Mouse (Mus musculus): ENCODE data around the gene Brsk2.
A peak's percentile ranks its signal among the peaks of the same experiment; 100 is the strongest.
"Not testable (repeated sequence)": the region's sequence is repeated elsewhere in the genome, so short reads cannot be mapped to it uniquely, and the experiment has no call there.

The Brsk2 gene

DNA sequence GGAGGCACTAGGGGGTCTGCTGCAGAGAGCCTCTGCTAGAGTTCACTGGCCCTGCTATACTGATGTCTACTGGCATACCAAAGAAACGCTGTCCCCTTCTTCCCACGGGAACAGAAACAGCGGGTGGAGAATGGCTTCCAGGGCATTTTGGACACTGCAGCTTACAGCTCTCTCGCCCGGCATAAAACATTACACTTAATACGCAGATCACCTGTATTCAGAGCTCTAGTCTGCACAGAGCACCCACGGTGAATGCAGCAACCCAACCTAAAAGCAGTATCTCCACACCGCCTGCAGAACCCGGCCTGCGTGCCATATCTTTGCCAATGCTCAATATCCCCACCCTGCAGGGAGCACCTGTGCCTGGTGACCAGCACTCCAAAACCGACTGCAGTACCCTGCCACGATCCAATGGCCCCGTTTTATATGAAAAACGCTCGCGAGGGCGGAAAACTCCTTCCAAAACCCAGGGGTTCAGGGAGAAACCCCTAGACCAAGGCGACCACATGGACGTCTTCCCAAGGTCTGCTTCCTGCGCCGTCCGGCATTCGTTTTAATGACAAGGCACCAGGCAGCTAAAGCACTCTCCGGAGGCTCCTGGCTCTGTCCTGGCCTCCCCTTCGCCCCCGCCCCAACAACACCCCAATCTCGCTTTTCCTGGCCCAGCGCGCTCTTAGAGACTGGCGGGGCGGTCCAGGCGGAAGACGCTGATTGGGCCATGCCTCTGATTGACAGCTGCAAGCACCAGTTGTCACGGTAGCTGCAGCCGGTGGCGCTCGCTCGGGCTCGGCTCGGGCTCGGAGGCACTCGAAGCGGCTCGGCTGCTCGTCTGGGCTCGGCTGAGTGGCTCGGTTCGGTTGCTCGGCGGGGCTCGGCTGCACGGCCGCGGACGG, at the start of gene Brsk2:
TSS of gene Brsk2 (plus strand) at position 846 of the 893 bp plus-strand sequence.
- DNase-seq (ENCODE audit: low spot score), result peak; percentile 95

DNA sequence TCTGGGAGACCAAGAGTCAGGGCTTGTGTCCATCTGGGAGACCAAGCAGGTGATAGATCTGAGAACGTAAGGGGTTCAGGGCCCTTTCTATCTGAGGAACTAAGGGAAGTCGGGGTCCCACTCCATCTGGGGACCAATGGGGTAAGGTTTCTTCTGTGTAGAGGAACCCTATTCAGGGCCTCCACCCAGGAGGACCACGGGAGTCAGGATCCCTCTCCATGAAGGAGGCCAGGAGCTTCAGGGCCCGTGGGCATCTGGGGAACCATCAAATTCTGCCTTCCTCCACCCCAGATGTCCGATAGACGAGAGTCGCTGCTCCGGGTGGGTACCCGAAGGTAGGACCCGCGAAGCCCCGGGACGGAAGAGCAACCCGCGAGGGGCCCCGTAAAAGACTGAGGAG, 47.7 kb upstream of the Brsk2 start:
- no peak for DNase-seq (ENCODE audit: low spot score)

- peak; percentile 99 for DNase-seq (ENCODE audit: low spot score)
These were observed 47.3 kb upstream of the Brsk2 start for GRCm38 (mm10) chr7:141902269-141902729.

GRCm38 (mm10) chr7:141902791-141903190, 46.8 kb upstream of the Brsk2 start:
- DNase-seq (ENCODE audit: low spot score), result peak; percentile 9

GRCm38 (mm10) chr7:141908591-141908990, 41.0 kb upstream of the Brsk2 start:
- DNase-seq (ENCODE audit: low spot score), result no peak

DNA sequence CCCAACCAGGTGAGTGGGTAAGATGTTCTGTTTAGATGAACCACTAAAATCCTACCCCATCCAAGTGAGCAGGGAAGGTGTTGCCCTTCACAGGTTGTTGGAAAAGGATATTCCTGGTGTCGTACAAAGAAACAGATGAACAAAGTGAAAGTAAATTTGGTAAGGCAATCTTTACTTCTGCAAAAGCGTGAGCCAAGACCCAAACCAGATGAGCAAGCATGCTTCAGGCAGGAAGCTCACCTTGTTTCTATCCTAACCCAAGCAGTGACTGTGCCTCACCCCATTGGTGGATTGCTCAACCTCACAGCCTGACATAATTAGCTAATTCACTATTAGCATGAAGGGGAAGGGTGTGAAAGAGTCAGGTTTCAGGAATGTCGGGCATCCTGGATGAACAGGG, 38.2 kb upstream of the Brsk2 start:
- no peak for DNase-seq (ENCODE audit: low spot score)

DNA sequence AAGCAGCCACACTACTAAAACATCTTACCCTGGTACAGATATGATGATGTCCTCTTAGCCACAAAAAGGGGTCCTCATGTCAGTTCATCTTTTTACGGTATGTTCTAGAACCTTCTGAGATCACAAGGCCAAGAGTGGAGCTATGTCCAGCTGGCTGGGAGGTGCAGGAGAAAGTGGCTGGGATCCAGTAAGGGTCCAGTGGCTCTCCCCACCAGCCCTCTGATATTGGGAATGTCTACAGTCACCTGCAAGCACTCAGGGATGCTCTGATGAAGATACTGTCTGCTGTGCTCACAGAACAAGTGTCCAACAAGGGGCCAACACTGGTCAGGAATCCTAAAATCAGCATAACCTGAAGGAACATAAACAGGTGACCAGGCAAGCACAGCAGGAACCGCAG, 31.1 kb upstream of the Brsk2 start, which contains the start of gene Tollip:
TSS of gene Tollip (minus strand) at position 101 of the 400 bp plus-strand sequence.
- DNase-seq (ENCODE audit: low spot score), result no peak

DNA sequence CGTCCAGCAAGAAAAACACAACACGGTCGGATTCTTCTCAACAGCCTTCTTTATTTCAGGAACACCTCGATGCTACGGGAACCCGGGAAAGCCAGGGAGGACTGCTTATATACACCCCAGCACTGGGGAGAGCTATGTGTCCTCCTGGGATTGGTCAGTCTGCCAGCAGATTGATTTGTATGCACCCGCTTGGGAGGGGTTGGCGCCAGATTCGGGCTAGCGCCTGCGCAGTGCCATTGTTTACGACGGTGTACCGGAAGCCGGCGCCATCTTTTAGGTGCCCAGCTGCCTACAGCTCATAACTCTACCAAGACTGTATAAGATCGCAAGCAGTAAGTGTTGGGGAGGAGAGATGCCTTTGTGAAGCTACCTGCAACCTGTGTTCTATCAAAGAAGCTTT, 25.4 kb upstream of the Brsk2 start:
- not testable (repeated sequence) for DNase-seq (ENCODE audit: low spot score)

GRCm38 (mm10) chr7:141924917-141925316, 24.6 kb upstream of the Brsk2 start:
- peak; percentile 63 for DNase-seq (ENCODE audit: low spot score)

GRCm38 (mm10) chr7:141928642-141929041, 20.9 kb upstream of the Brsk2 start:
- DNase-seq (ENCODE audit: low spot score), result no peak

- no peak for DNase-seq (ENCODE audit: low spot score)
These were observed 15.2 kb upstream of the Brsk2 start for GRCm38 (mm10) chr7:141934128-141934898.

- no peak for DNase-seq (ENCODE audit: low spot score)
These were observed 14.6 kb upstream of the Brsk2 start for GRCm38 (mm10) chr7:141934951-141935350.

DNA sequence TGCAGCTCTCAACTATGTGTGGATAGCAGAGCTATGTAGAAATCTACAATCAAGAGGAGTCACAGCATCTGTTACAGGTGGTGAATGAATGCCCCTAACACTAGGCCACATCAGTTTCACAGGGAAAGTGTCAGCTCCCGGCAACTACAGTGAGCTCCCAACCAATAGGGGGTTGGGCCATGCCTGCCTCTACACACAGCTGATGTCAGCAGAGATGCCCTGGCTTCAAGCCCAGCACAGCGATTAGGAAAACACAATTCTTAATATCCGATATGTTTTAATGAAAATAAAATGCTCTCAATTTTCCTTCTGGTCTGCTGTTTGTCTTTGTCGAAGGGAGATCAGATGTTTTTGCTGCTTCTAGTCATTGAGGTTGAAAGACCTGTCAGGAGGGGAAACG, 6.1 kb upstream of the Brsk2 start:
- no peak for DNase-seq (ENCODE audit: low spot score)

- DNase-seq (ENCODE audit: low spot score), result peak; percentile 35
These were observed 3.6 kb upstream of the Brsk2 start for GRCm38 (mm10) chr7:141945927-141946326.

GRCm38 (mm10) chr7:141947512-141947911, 2.0 kb upstream of the Brsk2 start:
- DNase-seq (ENCODE audit: low spot score), result no peak

DNA sequence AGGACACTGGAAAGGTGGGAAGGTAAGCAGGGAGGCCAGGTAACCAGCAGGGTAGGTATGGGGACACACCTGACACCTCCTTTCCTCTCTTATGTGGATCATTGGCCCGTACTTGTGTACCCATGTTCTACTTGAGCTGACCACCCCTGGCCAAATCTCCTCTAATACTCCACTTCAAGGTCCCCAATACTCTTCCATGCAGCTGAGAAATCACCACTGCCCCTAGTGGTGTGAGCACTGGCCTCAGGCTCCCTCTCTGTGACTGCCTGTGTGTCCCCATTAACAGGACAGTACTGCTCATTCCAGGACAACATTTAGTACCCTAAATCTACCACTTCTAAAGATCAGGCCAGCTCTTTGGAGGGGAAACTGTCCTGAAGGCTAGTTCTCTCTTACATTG, 1.5 kb upstream of the Brsk2 start:
- no peak for DNase-seq (ENCODE audit: low spot score)

- no peak for DNase-seq (ENCODE audit: low spot score)
These were observed 200 bp downstream of the Brsk2 start for GRCm38 (mm10) chr7:141949799-141950103.

DNA sequence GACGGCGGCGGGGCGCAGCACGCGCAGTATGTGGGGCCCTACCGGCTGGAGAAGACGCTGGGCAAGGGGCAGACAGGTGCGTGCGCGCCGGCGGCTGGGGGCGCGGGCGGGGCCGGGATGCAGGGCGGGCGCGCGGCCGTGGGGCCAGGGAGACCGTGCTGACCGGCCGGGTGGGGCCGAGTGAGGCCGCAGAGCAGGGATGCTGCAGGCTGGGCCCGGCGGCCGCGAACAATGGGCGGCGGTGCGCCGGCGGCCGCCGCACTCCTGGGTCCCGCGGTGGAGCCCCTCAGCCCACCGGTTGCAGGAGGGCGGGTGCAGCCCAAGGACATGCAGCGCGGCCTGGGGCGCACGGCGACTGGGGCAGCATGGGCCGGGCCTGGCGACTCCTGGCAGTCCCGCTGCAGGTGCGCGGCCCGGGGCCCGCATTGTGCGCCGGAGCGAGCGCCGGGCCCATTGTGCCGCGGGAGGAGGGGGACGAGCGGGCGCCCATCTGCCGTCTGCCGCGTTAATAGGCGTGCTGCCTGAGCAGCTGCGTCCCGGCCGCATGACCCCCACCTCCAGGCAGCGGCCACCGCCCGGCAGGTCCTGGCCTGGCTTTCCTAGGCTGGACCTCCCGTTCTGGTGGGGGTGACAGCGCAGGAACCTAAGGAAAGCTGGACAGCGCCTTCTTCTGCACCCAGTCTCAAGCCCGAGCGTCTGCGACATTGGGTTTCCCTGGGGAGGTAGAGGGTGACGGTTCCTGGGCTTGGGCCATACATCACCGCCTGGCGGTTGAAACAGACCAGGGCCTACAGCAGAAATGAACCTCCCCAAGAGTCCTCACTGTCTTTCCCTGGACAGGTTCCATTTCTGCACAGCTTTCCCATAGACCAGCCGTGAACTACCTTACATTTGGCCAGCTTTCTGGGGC, 808 bp downstream of the Brsk2 start:
- peak; percentile 35 for DNase-seq (ENCODE audit: low spot score)

DNA sequence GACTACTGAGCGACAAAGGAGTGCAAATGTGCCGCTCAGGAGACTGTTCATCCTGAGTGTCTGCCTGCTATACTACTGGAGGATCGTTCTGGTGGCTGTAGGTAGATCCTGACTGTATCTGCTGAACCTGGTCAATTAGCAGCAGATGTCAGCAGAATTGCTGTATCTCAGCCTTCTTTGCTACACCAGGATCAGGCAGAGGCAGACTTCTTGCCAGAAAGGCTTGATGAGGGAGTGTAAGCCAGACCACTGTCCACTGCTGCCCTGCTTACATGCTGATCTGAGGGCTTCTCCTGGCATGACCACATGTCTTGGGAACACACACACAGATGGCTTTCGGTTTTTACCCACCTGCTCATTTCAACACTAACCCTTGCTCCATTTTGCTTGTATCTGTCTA, 2.3 kb downstream of the Brsk2 start:
- no peak for DNase-seq (ENCODE audit: low spot score)

GRCm38 (mm10) chr7:141952920-141953319, 3.4 kb downstream of the Brsk2 start:
- DNase-seq (ENCODE audit: low spot score), result no peak

- DNase-seq (ENCODE audit: low spot score), result no peak
These were observed 4.1 kb downstream of the Brsk2 start for GRCm38 (mm10) chr7:141953616-141954015.

- DNase-seq (ENCODE audit: low spot score), result no peak
These were observed 6.1 kb downstream of the Brsk2 start for GRCm38 (mm10) chr7:141955565-141956173.

Measured in MN1 (cell line).